Comparison of ENCODE assay signal across 9 mouse cellular contexts in the genomic region with DNA sequence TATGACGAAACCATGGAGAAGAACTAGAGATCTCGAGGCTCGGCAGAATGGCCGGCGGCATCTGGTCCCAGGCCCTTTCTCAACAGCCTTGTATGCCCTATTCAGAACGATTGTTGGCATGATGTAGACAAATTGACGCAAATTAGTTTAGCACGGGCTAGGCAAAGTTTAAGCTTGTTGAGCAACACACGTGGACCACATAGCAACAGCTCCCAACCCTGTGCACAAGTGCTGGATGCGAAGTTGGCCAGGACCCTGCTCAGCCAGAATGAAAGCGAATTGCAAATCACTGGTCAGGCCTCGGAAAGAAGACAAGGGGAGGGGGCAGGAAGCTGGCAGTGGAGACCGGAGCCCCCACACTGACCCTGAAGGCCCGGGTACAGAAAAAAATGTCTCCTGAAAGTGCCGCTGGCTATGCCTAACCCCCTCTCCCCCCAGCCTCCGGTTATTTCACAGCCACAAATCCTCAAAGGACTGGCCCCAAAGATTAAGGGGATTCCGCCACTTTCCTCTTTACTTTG. TPM values are rescaled to one million over a fixed set of nuclear protein-coding genes. Genes with fewer than 3 reads are reported as not detected.
DNase-seq lines count a peak whose midpoint lies in the region; ATAC-seq and TF ChIP-seq lines count a peak whose summit lies in the region.
"Had no signal": no experiment of that assay in that cellular context is flagged by ENCODE, and none has a peak within 500 bp of the region (broad histone marks: within the 10 kb centered on the region; RNA-seq: fewer than 3 reads in every experiment).

No protein-coding gene starts in this region.

- no peak for DNase-seq in layer of hippocampus, adult 2 months (ENCODE audit: low spot score in 2 of 2)
- no peak for DNase-seq in layer of hippocampus, adult 9-11 months
- peak; percentile 10 to 15 for DNase-seq in heart, adult 9 months (ENCODE audit: low spot score in 2 of 2)
- no peak for DNase-seq in left cerebral cortex, postnatal 10 days (ENCODE audit: extremely low spot score in 1 of 2, low spot score in 2 of 2)
- no peak for DNase-seq in layer of hippocampus, postnatal 25 days (ENCODE audit: extremely low spot score in 1 of 2, low spot score in 1 of 2)
- no peak for DNase-seq in frontal cortex, postnatal 25 days (ENCODE audit: low spot score in 2 of 2)

- peak overlapping the region; percentile 50; the same call in 1 of the 2 replicates for H3K9ac ChIP-seq in limb, embryonic 13.5 days
- H3K9ac ChIP-seq in midbrain, embryonic 16.5 days (ENCODE audit: low read depth, low read length), result 0 out of 2 replicates have a peak overlapping the region, but pooled peaks have one; percentile 16

- intact Hi-C loops in left cerebral cortex, postnatal 10 days (cut with DNase I), result loop anchor here (10.0 kb wide), 1 partner anchor 189 kb away; no protein-coding TSS in a partner anchor

- no peaks in the 10 kb centered on the region for H3K36me3 ChIP-seq in limb, embryonic 13.5 days
- no peaks in the 10 kb centered on the region for H3K36me3 ChIP-seq in midbrain, embryonic 16.5 days (ENCODE audit: control insufficient read depth, insufficient read depth, low read length)
- H3K36me3 ChIP-seq: G1E had no signal

- H3K4me2 ChIP-seq in limb, embryonic 13.5 days (replicated peaks), result peak overlapping the region; percentile 58
- H3K4me2 ChIP-seq in midbrain, embryonic 16.5 days (ENCODE audit: low read length), result peak overlapping the region; percentile 40

- TF ChIP-seq CTCF in layer of hippocampus, adult 2 months (conservative IDR thresholded peaks at IDR 0.05), result no peak

- no peaks in the 10 kb centered on the region for H3K27me3 ChIP-seq in limb, embryonic 13.5 days
- H3K27me3 ChIP-seq in midbrain, embryonic 16.5 days (ENCODE audit: control insufficient read depth, insufficient read depth, low read depth, low read length), result peaks cover 5% of the 10 kb centered on the region; the same call in 1 of the 2 replicates

- H3K27ac ChIP-seq in layer of hippocampus, adult 2 months, result no peak overlapping the region
- H3K27ac ChIP-seq in limb, embryonic 13.5 days, result no peak overlapping the region
- H3K27ac ChIP-seq in midbrain, embryonic 16.5 days (ENCODE audit: low read length), result no peak overlapping the region

- peak overlapping the region; percentile 28; the same call in 1 of the 2 replicates for H3K4me3 ChIP-seq in layer of hippocampus, adult 2 months
- peak overlapping the region; percentile 25 for H3K4me3 ChIP-seq in limb, embryonic 13.5 days
- H3K4me3 ChIP-seq in midbrain, embryonic 16.5 days (ENCODE audit: low read depth, low read length), result no peak overlapping the region

- H3K9me3 ChIP-seq in limb, embryonic 13.5 days, result no peaks in the 10 kb centered on the region
- H3K9me3 ChIP-seq in midbrain, embryonic 16.5 days (replicated peaks; ENCODE audit: control insufficient read depth, low read length, poor library complexity, severe bottlenecking), result no peaks in the 10 kb centered on the region
- H3K9me3 ChIP-seq: G1E had no signal

- ATAC-seq in limb, embryonic 13.5 days (ENCODE audit: low FRiP score, low read depth), result no peak
- ATAC-seq in midbrain, embryonic 16.5 days, result peak; percentile 61

- 24% methylated on average over 17 of the region's 17 CpGs for WGBS in limb, embryonic 13.5 days
- 7% methylated on average over 17 of the region's 17 CpGs for WGBS in midbrain, embryonic 16.5 days

- peaks cover 9% of the 10 kb centered on the region for H3K4me1 ChIP-seq in limb, embryonic 13.5 days
- H3K4me1 ChIP-seq in midbrain, embryonic 16.5 days (ENCODE audit: control insufficient read depth, insufficient read depth, low read length), result peaks cover 6% of the 10 kb centered on the region; the same call in 1 of the 2 replicates

RNA-seq across cellular contexts. Expression of a gene that starts 58.0 kb away (rescaled TPM):
- under 1 TPM; 0.87 to 0.98 TPM for total RNA-seq in layer of hippocampus, adult 2 months (2021)
- 1.4 and 1.7 TPM in 2 replicates for polyA plus RNA-seq in limb, embryonic 13.5 days (2015; fragmentation: Nextera tagmentation; extraction: Ambion mirVana)
- 2.4 and 2.6 TPM in 2 replicates for polyA plus RNA-seq in midbrain, embryonic 16.5 days (2015; fragmentation: Nextera tagmentation; extraction: Ambion mirVana)
- total RNA-seq in left cerebral cortex, postnatal 10 days (2021), result 1 to 10 TPM; 1.0 to 1.1 TPM
- under 1 TPM; 0.77 to 0.86 TPM for total RNA-seq in layer of hippocampus, postnatal 25 days (2021)

RNA-seq across cellular contexts. Expression of a gene that starts 58.2 kb away (rescaled TPM):
- 10 to 100 TPM; 27.8 to 30.1 TPM for total RNA-seq in layer of hippocampus, adult 2 months (2021)
- polyA plus RNA-seq in limb, embryonic 13.5 days (2015; fragmentation: Nextera tagmentation; extraction: Ambion mirVana), result 133 and 144 TPM in 2 replicates
- polyA plus RNA-seq in midbrain, embryonic 16.5 days (2015; fragmentation: Nextera tagmentation; extraction: Ambion mirVana), result 54.4 and 61.5 TPM in 2 replicates
- 10 to 100 TPM; 31.7 to 33.3 TPM for total RNA-seq in left cerebral cortex, postnatal 10 days (2021)
- 10 to 100 TPM; 25.6 to 27.5 TPM for total RNA-seq in layer of hippocampus, postnatal 25 days (2021)

Comparison
In these comparisons a context has a peak if more than half of its experiments do, and no peak if none do; other contexts are left out.
1. DNase-seq: peak in heart, adult 9 months (2 of 2); none in layer of hippocampus, adult 2 months (0 of 2), layer of hippocampus, adult 9-11 months (single experiment), left cerebral cortex, postnatal 10 days (0 of 2), layer of hippocampus, postnatal 25 days (0 of 2) and frontal cortex, postnatal 25 days (0 of 2).